Mouse (Mus musculus): Measurements from ENCODE around the gene Celf3.
A peak's percentile ranks its signal among the peaks of the same experiment; 100 is the strongest.

Celf3 gene

GRCm38 (mm10) chr3:94477981-94478422 lies at the start of gene Celf3:
TSS of gene Celf3 (plus strand) at chr3:94478295.
- peak; percentile 47 for DNase-seq (ENCODE audit: low spot score)

- DNase-seq (ENCODE audit: low spot score): no peak
These were observed 47.1 kb upstream of the Celf3 start for GRCm38 (mm10) chr3:94430980-94431379.

GRCm38 (mm10) chr3:94434305-94434704 lies 43.8 kb upstream of the Celf3 start:
- no peak for DNase-seq (ENCODE audit: low spot score)

- DNase-seq (ENCODE audit: low spot score): no peak
These were observed 41.7 kb upstream of the Celf3 start for GRCm38 (mm10) chr3:94436420-94436819.

GRCm38 (mm10) chr3:94441182-94441581 lies 36.9 kb upstream of the Celf3 start:
- no peak for DNase-seq (ENCODE audit: low spot score)

GRCm38 (mm10) chr3:94442951-94443596 lies 35.0 kb upstream of the Celf3 start, which contains the start of gene Mrpl9:
TSS of gene Mrpl9 (plus strand) at chr3:94443318.
- peak; percentile 88 for DNase-seq (ENCODE audit: low spot score)

- no peak for DNase-seq (ENCODE audit: low spot score)
These were observed 34.5 kb upstream of the Celf3 start, which contains the start of gene Oaz3 for GRCm38 (mm10) chr3:94443597-94443964. TSS of gene Oaz3 (minus strand) at chr3:94443915.

GRCm38 (mm10) chr3:94449377-94449776 lies 28.7 kb upstream of the Celf3 start:
- no peak for DNase-seq (ENCODE audit: low spot score)

GRCm38 (mm10) chr3:94456529-94457000 lies 21.5 kb upstream of the Celf3 start:
- peak; percentile 85 for DNase-seq (ENCODE audit: low spot score)

GRCm38 (mm10) chr3:94457055-94457454 lies 21.0 kb upstream of the Celf3 start:
- DNase-seq (ENCODE audit: low spot score): no peak

- no peak for DNase-seq (ENCODE audit: low spot score)
These were observed 18.3 kb upstream of the Celf3 start for GRCm38 (mm10) chr3:94459834-94460233.

- no peak for DNase-seq (ENCODE audit: low spot score)
These were observed 14.0 kb upstream of the Celf3 start for GRCm38 (mm10) chr3:94463926-94464578.

- DNase-seq (ENCODE audit: low spot score): no peak
These were observed 12.3 kb upstream of the Celf3 start for GRCm38 (mm10) chr3:94465632-94466430.

GRCm38 (mm10) chr3:94468931-94469330 lies 9.2 kb upstream of the Celf3 start:
- no peak for DNase-seq (ENCODE audit: low spot score)

GRCm38 (mm10) chr3:94472447-94473114 lies 5.5 kb upstream of the Celf3 start:
- DNase-seq (ENCODE audit: low spot score): no peak

GRCm38 (mm10) chr3:94473115-94473505 lies 5.0 kb upstream of the Celf3 start:
- no peak for DNase-seq (ENCODE audit: low spot score)

GRCm38 (mm10) chr3:94473567-94474232 lies 4.4 kb upstream of the Celf3 start:
- no peak for DNase-seq (ENCODE audit: low spot score)

GRCm38 (mm10) chr3:94476301-94477035 lies 1.6 kb upstream of the Celf3 start:
- no peak for DNase-seq (ENCODE audit: low spot score)

GRCm38 (mm10) chr3:94477444-94477843 lies 651 bp upstream of the Celf3 start:
- DNase-seq (ENCODE audit: low spot score): no peak

GRCm38 (mm10) chr3:94478591-94479169 lies 585 bp downstream of the Celf3 start:
- no peak for DNase-seq (ENCODE audit: low spot score)
